Comparison of ENCODE assay signal across 8 mouse cellular contexts in genomic region chr4:141458236-141458635, GRCm38 (mm10). TPM values are rescaled to one million over a fixed set of nuclear protein-coding genes. Genes with fewer than 3 reads are reported as not detected.
DNase-seq lines count a peak whose midpoint lies in the region; ATAC-seq lines count a peak whose summit lies in the region.

No protein-coding gene starts in this region.

- H3K36me3 ChIP-seq in forebrain, embryonic 10.5 days (replicated peaks): peaks cover 76% of the 10 kb centered on the region
- peaks cover 16% of the 10 kb centered on the region for H3K36me3 ChIP-seq in forebrain, embryonic 15.5 days
- H3K36me3 ChIP-seq in heart, embryonic 12.5 days: peaks cover 29% of the 10 kb centered on the region
- peaks cover 47% of the 10 kb centered on the region for H3K36me3 ChIP-seq in limb, embryonic 13.5 days

- H3K9ac ChIP-seq in forebrain, embryonic 15.5 days (replicated peaks): no peak overlapping the region; the same call in 1 of the 2 replicates
- H3K9ac ChIP-seq in heart, embryonic 12.5 days: no peak overlapping the region
- peak overlapping the region; percentile 14; the same call in 1 of the 2 replicates for H3K9ac ChIP-seq in limb, embryonic 13.5 days

- H3K27ac ChIP-seq in forebrain, embryonic 10.5 days: peak overlapping the region; percentile 65
- no peak overlapping the region for H3K27ac ChIP-seq in forebrain, embryonic 15.5 days (replicated peaks)
- H3K27ac ChIP-seq in heart, embryonic 12.5 days (ENCODE audit: poor library complexity, severe bottlenecking): peak overlapping the region; percentile 64
- peak overlapping the region; percentile 65; the same call in 1 of the 2 replicates for H3K27ac ChIP-seq in limb, embryonic 13.5 days

- H3K9me3 ChIP-seq in forebrain, embryonic 10.5 days: no peaks in the 10 kb centered on the region
- H3K9me3 ChIP-seq in forebrain, embryonic 15.5 days: no peaks in the 10 kb centered on the region
- no peaks in the 10 kb centered on the region for H3K9me3 ChIP-seq in heart, embryonic 12.5 days (replicated peaks)
- no peaks in the 10 kb centered on the region for H3K9me3 ChIP-seq in limb, embryonic 13.5 days

- peaks cover 37% of the 10 kb centered on the region for H3K4me1 ChIP-seq in forebrain, embryonic 10.5 days
- H3K4me1 ChIP-seq in forebrain, embryonic 15.5 days: peaks cover 17% of the 10 kb centered on the region
- H3K4me1 ChIP-seq in heart, embryonic 12.5 days (replicated peaks): peaks cover 17% of the 10 kb centered on the region
- H3K4me1 ChIP-seq in limb, embryonic 13.5 days: peaks cover 29% of the 10 kb centered on the region

- no peak for ATAC-seq in forebrain, embryonic 15.5 days (replicated peaks)
- ATAC-seq in heart, embryonic 12.5 days (ENCODE audit: insufficient number of reproducible peaks, low FRiP score): peak; percentile 49; the same call in 1 of the 2 replicates
- ATAC-seq in limb, embryonic 13.5 days (ENCODE audit: low FRiP score, low read depth): peak; percentile 43; the same call in 1 of the 2 replicates

- DNase-seq in forebrain, embryonic 10.5 days (ENCODE audit: extremely low spot score, low spot score): peak; percentile 42
- peak; percentile 17 for DNase-seq in adipocyte (ENCODE audit: low spot score)
- no peak for DNase-seq in adrenal gland, postnatal 10 days
- DNase-seq in adrenal gland, adult 8-10 months: no peak
- DNase-seq in thymus, postnatal 14 days: no peak

- peak overlapping the region; percentile 4; the same call in 1 of the 2 replicates for H3K4me3 ChIP-seq in forebrain, embryonic 10.5 days
- no peak overlapping the region for H3K4me3 ChIP-seq in forebrain, embryonic 15.5 days
- H3K4me3 ChIP-seq in heart, embryonic 12.5 days: no peak overlapping the region
- H3K4me3 ChIP-seq in limb, embryonic 13.5 days: no peak overlapping the region

- no peak overlapping the region for H3K4me2 ChIP-seq in forebrain, embryonic 15.5 days (replicated peaks)
- H3K4me2 ChIP-seq in heart, embryonic 12.5 days: no peak overlapping the region
- peak overlapping the region; percentile 28 for H3K4me2 ChIP-seq in limb, embryonic 13.5 days (replicated peaks)

- 17% methylated on average over 7 of the region's 7 CpGs for WGBS in forebrain, embryonic 10.5 days
- WGBS in forebrain, embryonic 15.5 days: 6% methylated on average over 7 of the region's 7 CpGs
- WGBS in heart, embryonic 12.5 days: 18% methylated on average over 7 of the region's 7 CpGs
- WGBS in limb, embryonic 13.5 days: 18% methylated on average over 7 of the region's 7 CpGs

- H3K27me3 ChIP-seq in forebrain, embryonic 10.5 days (ENCODE audit: poor library complexity, severe bottlenecking): no peaks in the 10 kb centered on the region
- no peaks in the 10 kb centered on the region for H3K27me3 ChIP-seq in forebrain, embryonic 15.5 days
- no peaks in the 10 kb centered on the region for H3K27me3 ChIP-seq in heart, embryonic 12.5 days (replicated peaks)
- H3K27me3 ChIP-seq in limb, embryonic 13.5 days: no peaks in the 10 kb centered on the region

RNA-seq across cellular contexts. Expression of gene Zbtb17, which starts 13.8 kb away (rescaled TPM):
- 58.9 and 61.1 TPM in 2 replicates for polyA plus RNA-seq in forebrain, embryonic 10.5 days (2016; fragmentation: Nextera tagmentation; extraction: Ambion mirVana)
- 61.8 and 65.6 TPM in 2 replicates for polyA plus RNA-seq in forebrain, embryonic 15.5 days (2015; fragmentation: Nextera tagmentation; extraction: Ambion mirVana)
- polyA plus RNA-seq in heart, embryonic 12.5 days (2016; fragmentation: Nextera tagmentation; extraction: Ambion mirVana): 24.9 and 25.3 TPM in 2 replicates
- polyA plus RNA-seq in limb, embryonic 13.5 days (2015; fragmentation: Nextera tagmentation; extraction: Ambion mirVana): 48.6 and 48.7 TPM in 2 replicates
- total RNA-seq in adrenal gland, postnatal 10 days (2021): 10 to 100 TPM; 16.2 to 20.0 TPM
- 10 to 100 TPM; 14.8 to 25.6 (median 19.5) TPM for total RNA-seq in adrenal gland, adult 8-10 months (2022)

RNA-seq across cellular contexts. Expression of gene Srarp, which starts 22.3 kb away (rescaled TPM):
- polyA plus RNA-seq in forebrain, embryonic 10.5 days (2016; fragmentation: Nextera tagmentation; extraction: Ambion mirVana): not detected in 2 replicates
- 0.20 TPM in 1 of 2 replicates, not detected in the other for polyA plus RNA-seq in forebrain, embryonic 15.5 days (2015; fragmentation: Nextera tagmentation; extraction: Ambion mirVana)
- not detected in 2 replicates for polyA plus RNA-seq in heart, embryonic 12.5 days (2016; fragmentation: Nextera tagmentation; extraction: Ambion mirVana)
- not detected in 2 replicates for polyA plus RNA-seq in limb, embryonic 13.5 days (2015; fragmentation: Nextera tagmentation; extraction: Ambion mirVana)
- not detected for total RNA-seq in adrenal gland, postnatal 10 days (2021)
- total RNA-seq in adrenal gland, adult 8-10 months (2022): under 1 TPM in 1 of 4 experiments, not detected in 3; 0.68 TPM

RNA-seq across cellular contexts. Expression of gene Hspb7, which starts 37.7 kb away (rescaled TPM):
- polyA plus RNA-seq in forebrain, embryonic 10.5 days (2016; fragmentation: Nextera tagmentation; extraction: Ambion mirVana): not detected in 2 replicates
- polyA plus RNA-seq in forebrain, embryonic 15.5 days (2015; fragmentation: Nextera tagmentation; extraction: Ambion mirVana): 0.09 TPM in 1 of 2 replicates, not detected in the other
- polyA plus RNA-seq in heart, embryonic 12.5 days (2016; fragmentation: Nextera tagmentation; extraction: Ambion mirVana): 186 and 208 TPM in 2 replicates
- 0.06 and 0.10 TPM in 2 replicates for polyA plus RNA-seq in limb, embryonic 13.5 days (2015; fragmentation: Nextera tagmentation; extraction: Ambion mirVana)
- 10 to 100 TPM in 1 of 2 experiments, 1 to 10 TPM in 1; 9.0 to 31.7 TPM for total RNA-seq in adrenal gland, postnatal 10 days (2021)
- total RNA-seq in adrenal gland, adult 8-10 months (2022): under 1 TPM; 0.38 to 0.97 (median 0.57) TPM

RNA-seq across cellular contexts. Expression of gene Clcnkb, which starts 42.4 kb away (rescaled TPM):
- not detected in 2 replicates for polyA plus RNA-seq in forebrain, embryonic 10.5 days (2016; fragmentation: Nextera tagmentation; extraction: Ambion mirVana)
- not detected in 2 replicates for polyA plus RNA-seq in forebrain, embryonic 15.5 days (2015; fragmentation: Nextera tagmentation; extraction: Ambion mirVana)
- polyA plus RNA-seq in heart, embryonic 12.5 days (2016; fragmentation: Nextera tagmentation; extraction: Ambion mirVana): 0.78 and 1.2 TPM in 2 replicates
- polyA plus RNA-seq in limb, embryonic 13.5 days (2015; fragmentation: Nextera tagmentation; extraction: Ambion mirVana): not detected in 2 replicates
- not detected for total RNA-seq in adrenal gland, postnatal 10 days (2021)
- not detected for total RNA-seq in adrenal gland, adult 8-10 months (2022)

RNA-seq across cellular contexts. Expression of gene Clcnka, which starts 59.7 kb away (rescaled TPM):
- 0.05 and 0.06 TPM in 2 replicates for polyA plus RNA-seq in forebrain, embryonic 10.5 days (2016; fragmentation: Nextera tagmentation; extraction: Ambion mirVana)
- not detected in 2 replicates for polyA plus RNA-seq in forebrain, embryonic 15.5 days (2015; fragmentation: Nextera tagmentation; extraction: Ambion mirVana)
- polyA plus RNA-seq in heart, embryonic 12.5 days (2016; fragmentation: Nextera tagmentation; extraction: Ambion mirVana): 0.06 and 0.15 TPM in 2 replicates
- polyA plus RNA-seq in limb, embryonic 13.5 days (2015; fragmentation: Nextera tagmentation; extraction: Ambion mirVana): 0.23 and 0.36 TPM in 2 replicates
- total RNA-seq in adrenal gland, postnatal 10 days (2021): not detected
- total RNA-seq in adrenal gland, adult 8-10 months (2022): not detected

Comparison
In these comparisons a context has a peak if more than half of its experiments do, and no peak if none do; other contexts are left out.
1. DNase-seq: peak in forebrain, embryonic 10.5 days (single experiment) and adipocyte (single experiment); none in adrenal gland, postnatal 10 days (single experiment), adrenal gland, adult 8-10 months (single experiment) and thymus, postnatal 14 days (single experiment).
2. RNA of gene Hspb7, which starts 37.7 kb away (polyA plus RNA-seq): 186 to 208 TPM in heart, embryonic 12.5 days; 0.06 to 0.10 TPM in limb, embryonic 13.5 days, not detected in forebrain, embryonic 10.5 days and 0.09 TPM in forebrain, embryonic 15.5 days; every median in the first group is over 100 times any median in the second.